Mouse (Mus musculus) stomach, embryonic 14.5 days (tissue): ENCODE measurements at regions not wholly inside any gene's neighbourhood (a gene's known extent, or its start where the extent isn't known, plus 50 kb on each side); places are given as distances from the start of the nearest gene placed in this dataset.
A peak's percentile ranks its signal among the peaks of the same experiment; 100 is the strongest.

ENCODE experiments used
- ATAC-seq: fragments of 200-750 bp; cut with Nextera tagmentation; 2 replicates; pipeline ENCODE4 v1.8.0; 2017; ENCODE audit warnings: low read depth, moderate TSS enrichment; ENCODE audit not compliant: insufficient number of reproducible peaks, insufficient read depth, low FRiP score
- H3K27ac ChIP-seq: fragments of 300-500 bp; sonication (generic); 2 replicates; pipeline ENCODE4 v1.5.1; 2014; ENCODE audit warnings: mild to moderate bottlenecking, low read length, moderate library complexity, mixed read lengths
- H3K27me3 ChIP-seq: fragments of 300-500 bp; sonication (generic); 2 replicates; pipeline ENCODE4 v1.6.1; 2014; ENCODE audit warnings: low read length, control low read depth, mixed read lengths; ENCODE audit not compliant: control insufficient read depth, insufficient read depth
- H3K36me3 ChIP-seq: fragments of 300-500 bp; sonication (generic); 2 replicates; pipeline ENCODE4 v1.6.1; 2014; ENCODE audit warnings: mild to moderate bottlenecking, control low read depth, low read length, moderate library complexity, mixed read lengths; ENCODE audit not compliant: control insufficient read depth, insufficient read depth
- H3K4me1 ChIP-seq: fragments of 300-500 bp; sonication (generic); 2 replicates; pipeline ENCODE4 v1.6.1; 2014; ENCODE audit warnings: low read length, control low read depth, mixed read lengths; ENCODE audit not compliant: control insufficient read depth, insufficient read depth
- H3K4me2 ChIP-seq: fragments of 300-500 bp; sonication (generic); replicated peaks from 2 replicates; pipeline ENCODE4 v1.6.1; 2014; ENCODE audit warnings: low read depth, low read length, control low read depth
- H3K4me3 ChIP-seq: fragments of 300-500 bp; sonication (generic); 2 replicates; pipeline ENCODE4 v1.5.1; 2014; ENCODE audit warnings: low read depth, low read length, control low read depth
- H3K9ac ChIP-seq: fragments of 300-500 bp; sonication (generic); replicated peaks from 2 replicates; pipeline ENCODE4 v1.6.1; 2014; ENCODE audit warnings: low read depth, mild to moderate bottlenecking, control low read depth, low read length, moderate library complexity, mixed read lengths
- H3K9me3 ChIP-seq: fragments of 300-500 bp; sonication (generic); 2 replicates; pipeline ENCODE4 v1.6.1; 2016; ENCODE audit warnings: low read depth, low read length, control low read depth; ENCODE audit not compliant: control insufficient read depth
- WGBS: fragments of 180-500 bp; shearing (Covaris S2); extraction: QIAGEN DNeasy Blood & Tissue Kit; methylation state at CpG from one replicate; pipeline ENCODE4 v1.1.7; 2014; 5-methylcytosine and 5-hydroxymethylcytosine counted together

DNA sequence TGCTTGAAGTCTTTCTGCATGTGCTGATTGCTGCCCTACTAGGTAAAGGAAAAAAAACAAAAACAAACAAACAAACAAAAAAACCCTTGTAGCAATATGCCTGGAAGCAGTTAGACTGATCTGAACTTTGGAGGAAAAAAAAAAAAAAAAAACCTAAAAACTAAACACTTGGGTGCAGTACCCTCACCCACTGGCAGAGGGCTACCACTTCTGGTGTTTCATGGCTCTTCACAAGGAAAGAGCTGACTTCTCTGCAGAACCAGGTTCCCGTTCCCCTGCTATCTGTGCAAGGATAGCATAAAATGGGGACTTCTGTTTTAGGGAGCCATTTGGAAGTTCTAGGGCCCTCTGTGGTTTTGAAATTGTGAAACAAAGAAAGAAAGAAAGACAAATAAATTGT is 52.2 kb upstream of the Otud4 start:
- WGBS = 4% methylated on average over 1 of the region's 1 CpGs
- Histone ChIP-seq H3K27ac (no peak overlapping the region), H3K9ac (no peak overlapping the region), H3K9me3 (no peaks in the 10 kb centered on the region), H3K4me1 (no peaks in the 10 kb centered on the region), H3K36me3 (no peaks in the 10 kb centered on the region), H3K4me3 (no peak overlapping the region), H3K4me2 (no peak overlapping the region), H3K27me3 (no peaks in the 10 kb centered on the region)
- ATAC-seq = no peak

DNA sequence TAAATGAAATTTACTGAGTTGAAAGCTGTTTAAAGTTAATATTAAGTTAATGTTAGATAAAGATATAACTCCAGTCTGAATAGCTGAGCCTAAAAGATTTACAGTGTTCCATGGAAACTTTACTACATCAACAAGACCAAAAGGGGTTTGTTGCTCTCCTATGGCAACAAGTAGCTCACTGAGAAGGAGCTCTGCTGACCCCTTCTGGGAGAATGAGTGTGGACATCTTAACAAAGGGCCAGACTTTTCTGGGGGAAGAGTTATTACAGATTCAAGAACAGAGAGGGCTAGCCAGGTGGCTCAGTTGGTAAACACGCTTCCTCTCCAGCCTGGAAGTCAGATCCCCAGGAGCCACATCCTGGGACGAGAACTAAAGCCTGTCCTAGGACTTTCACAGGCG is 54.5 kb upstream of the Otud4 start:
- no peak overlapping the region for H3K27ac ChIP-seq
- 21% methylated on average over 3 of the region's 3 CpGs for WGBS
- no peak overlapping the region for H3K4me2 ChIP-seq
- 0 out of 2 replicates have a peak, but pooled peaks have one; percentile 46 for ATAC-seq
- H3K9me3 ChIP-seq = no peaks in the 10 kb centered on the region
- H3K4me1 ChIP-seq = no peaks in the 10 kb centered on the region
- H3K4me3 ChIP-seq = no peak overlapping the region
- H3K9ac ChIP-seq = no peak overlapping the region
- H3K36me3 ChIP-seq = no peaks in the 10 kb centered on the region
- no peaks in the 10 kb centered on the region for H3K27me3 ChIP-seq

DNA sequence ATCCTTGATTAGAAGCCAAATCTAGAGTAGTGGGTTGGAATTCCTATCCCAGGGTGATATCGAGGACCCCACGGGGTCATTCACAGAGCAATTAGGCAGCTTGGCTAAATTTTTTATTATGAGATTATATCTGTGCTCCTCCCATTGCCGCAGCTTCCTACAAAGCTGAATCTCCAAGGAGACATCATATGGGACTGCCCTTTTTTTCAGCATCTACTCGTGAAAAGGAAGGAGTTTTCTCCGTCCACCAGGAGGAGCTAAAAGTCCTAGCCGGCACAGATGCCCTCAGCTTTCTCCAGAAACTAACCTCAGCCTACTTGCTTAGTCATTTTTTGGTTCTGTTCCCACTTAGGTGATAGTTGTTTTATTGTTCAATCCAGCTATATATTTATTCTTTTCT is 56.1 kb upstream of the Otud4 start:
- Histone ChIP-seq H3K4me1 (no peaks in the 10 kb centered on the region), H3K27me3 (no peaks in the 10 kb centered on the region), H3K36me3 (no peaks in the 10 kb centered on the region), H3K9ac (no peak overlapping the region), H3K4me3 (no peak overlapping the region), H3K27ac (no peak overlapping the region), H3K4me2 (no peak overlapping the region), H3K9me3 (no peaks in the 10 kb centered on the region)
- no peak for ATAC-seq
- WGBS = 39% methylated on average over 6 of the region's 6 CpGs

DNA sequence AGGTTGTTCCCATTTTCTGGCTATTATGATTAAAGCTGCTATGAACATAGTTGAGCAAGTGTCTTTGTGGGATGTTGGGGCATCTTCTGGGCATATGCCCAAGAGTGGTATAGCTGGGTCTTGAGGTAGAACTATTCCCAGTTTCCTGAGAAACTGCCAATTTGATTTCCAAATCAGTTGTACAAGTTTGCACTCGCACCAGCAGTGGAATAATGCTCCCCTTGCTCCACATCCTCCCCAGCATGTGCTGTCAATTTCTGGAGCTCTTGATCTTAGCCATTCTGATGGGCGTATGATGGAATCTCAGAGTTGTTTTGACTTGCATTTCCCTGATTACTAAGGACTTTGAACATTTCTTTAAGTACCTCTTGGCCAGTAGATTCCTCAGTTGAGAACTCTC is 57.2 kb upstream of the Otud4 start:
- no peak overlapping the region for H3K4me2 ChIP-seq
- 90% methylated on average over 2 of the region's 2 CpGs for WGBS
- no peaks in the 10 kb centered on the region for H3K9me3 ChIP-seq
- no peak overlapping the region for H3K27ac ChIP-seq
- H3K9ac ChIP-seq = no peak overlapping the region
- no peaks in the 10 kb centered on the region for H3K36me3 ChIP-seq
- H3K4me1 ChIP-seq = no peaks in the 10 kb centered on the region
- ATAC-seq = no peak
- no peaks in the 10 kb centered on the region for H3K27me3 ChIP-seq
- no peak overlapping the region for H3K4me3 ChIP-seq

DNA sequence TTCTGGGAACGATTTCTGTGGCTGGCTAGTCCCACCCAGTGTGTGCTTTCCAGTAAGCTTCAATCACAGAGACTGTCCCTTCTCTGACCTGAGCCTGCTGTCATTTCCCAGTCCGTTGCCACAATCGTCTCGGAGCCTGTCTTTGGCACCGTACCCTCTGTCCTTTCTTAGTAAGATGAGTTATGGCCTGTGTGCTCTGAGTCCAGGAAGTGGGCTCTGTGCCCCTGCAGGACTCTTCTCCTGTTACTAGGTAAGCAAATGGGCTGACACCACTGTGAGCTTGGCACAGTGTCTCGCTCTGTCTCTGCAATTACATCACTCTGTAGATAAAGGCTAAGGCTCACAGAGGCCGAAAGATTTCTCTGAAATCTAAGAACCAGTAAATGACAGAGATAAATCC is 63.3 kb upstream of the Otud4 start:
- ATAC-seq = no peak
- Histone ChIP-seq H3K9me3 (no peaks in the 10 kb centered on the region), H3K4me3 (no peak overlapping the region), H3K27ac (no peak overlapping the region), H3K4me2 (no peak overlapping the region), H3K27me3 (no peaks in the 10 kb centered on the region), H3K36me3 (no peaks in the 10 kb centered on the region), H3K9ac (no peak overlapping the region), H3K4me1 (no peaks in the 10 kb centered on the region)
- 43% methylated on average over 7 of the region's 7 CpGs for WGBS

DNA sequence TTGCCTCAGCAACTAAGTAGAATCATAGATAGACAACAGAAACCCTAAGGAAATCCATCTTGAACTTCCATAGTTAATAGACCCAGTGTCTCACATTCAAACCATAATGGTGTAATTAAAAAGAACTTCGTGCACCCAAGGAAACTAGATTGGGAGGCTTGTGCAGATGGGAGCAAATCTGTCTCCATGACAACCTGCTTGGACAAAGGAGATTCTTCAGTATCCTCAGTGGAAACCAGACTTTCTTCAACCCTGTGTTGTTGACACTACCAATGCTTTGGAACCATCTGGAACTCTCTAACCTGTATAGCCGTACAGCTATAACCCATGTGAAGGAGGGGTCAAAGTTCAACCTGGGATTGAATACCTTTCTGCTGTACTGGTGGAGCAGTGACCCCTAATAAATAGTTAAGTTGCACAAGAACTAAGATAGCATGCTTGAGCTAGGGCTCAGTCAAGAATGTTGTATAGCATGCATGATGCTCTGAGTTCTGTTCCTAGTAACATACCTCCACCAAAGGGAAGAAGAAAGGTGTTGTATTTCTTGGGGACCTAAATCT is 64.2 kb upstream of the Otud4 start:
- Histone ChIP-seq H3K36me3 (no peaks in the 10 kb centered on the region), H3K9ac (no peak overlapping the region), H3K27ac (no peak overlapping the region), H3K9me3 (no peaks in the 10 kb centered on the region), H3K4me1 (no peaks in the 10 kb centered on the region), H3K4me3 (no peak overlapping the region), H3K4me2 (no peak overlapping the region), H3K27me3 (no peaks in the 10 kb centered on the region)
- 74% methylated on average over 2 of the region's 2 CpGs for WGBS
- no peak for ATAC-seq

DNA sequence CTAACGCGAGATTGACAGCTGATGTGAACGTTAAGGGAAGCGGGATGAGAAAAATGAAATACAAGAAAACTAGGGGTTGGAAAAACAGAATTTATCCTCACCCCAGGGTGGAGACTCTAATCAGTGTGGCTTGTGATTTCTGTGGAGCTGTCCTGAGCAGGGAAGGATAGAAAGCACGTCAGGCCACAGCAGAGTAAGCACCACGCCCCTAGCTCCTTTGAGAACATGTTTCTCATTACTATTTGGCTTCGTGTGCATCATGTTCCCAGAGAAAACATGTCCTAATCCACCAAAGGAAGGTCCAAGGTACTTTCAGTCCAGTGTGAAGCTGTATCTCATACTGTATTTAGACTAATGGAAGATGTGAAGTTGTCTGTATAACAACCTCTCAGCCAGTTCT is 65.9 kb upstream of the Otud4 start:
- H3K27me3 ChIP-seq = no peaks in the 10 kb centered on the region
- WGBS = 84% methylated on average over 7 of the region's 7 CpGs
- no peak for ATAC-seq
- H3K4me1 ChIP-seq = no peaks in the 10 kb centered on the region
- no peaks in the 10 kb centered on the region for H3K9me3 ChIP-seq
- H3K4me2 ChIP-seq = no peak overlapping the region
- no peak overlapping the region for H3K27ac ChIP-seq
- no peaks in the 10 kb centered on the region for H3K36me3 ChIP-seq
- H3K9ac ChIP-seq = no peak overlapping the region
- H3K4me3 ChIP-seq = no peak overlapping the region

DNA sequence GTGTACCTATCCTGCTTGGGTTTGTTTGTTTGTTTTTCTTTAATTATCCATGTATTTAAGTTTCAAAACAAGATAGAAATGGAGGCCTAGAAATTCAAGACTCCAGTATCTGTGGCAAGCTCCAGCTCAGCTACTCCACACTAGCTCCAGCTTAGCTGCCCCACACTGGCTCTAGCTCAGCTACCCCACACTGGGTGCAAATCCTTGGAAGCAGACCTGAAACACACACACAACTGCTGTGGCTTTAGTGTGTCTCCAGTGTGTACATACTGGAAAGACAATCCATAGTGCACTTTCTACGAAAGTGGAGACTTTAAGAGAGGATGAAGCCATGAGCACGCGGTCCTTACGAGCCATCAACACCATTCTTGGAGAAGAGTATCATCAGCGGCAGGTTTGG is 66.9 kb upstream of the Otud4 start:
- no peak for ATAC-seq
- H3K27ac ChIP-seq = no peak overlapping the region
- H3K4me2 ChIP-seq = no peak overlapping the region
- no peaks in the 10 kb centered on the region for H3K36me3 ChIP-seq
- H3K4me3 ChIP-seq = no peak overlapping the region
- H3K9me3 ChIP-seq = no peaks in the 10 kb centered on the region
- no peaks in the 10 kb centered on the region for H3K27me3 ChIP-seq
- H3K9ac ChIP-seq = no peak overlapping the region
- H3K4me1 ChIP-seq = no peaks in the 10 kb centered on the region
- 92% methylated on average over 5 of the region's 5 CpGs for WGBS

DNA sequence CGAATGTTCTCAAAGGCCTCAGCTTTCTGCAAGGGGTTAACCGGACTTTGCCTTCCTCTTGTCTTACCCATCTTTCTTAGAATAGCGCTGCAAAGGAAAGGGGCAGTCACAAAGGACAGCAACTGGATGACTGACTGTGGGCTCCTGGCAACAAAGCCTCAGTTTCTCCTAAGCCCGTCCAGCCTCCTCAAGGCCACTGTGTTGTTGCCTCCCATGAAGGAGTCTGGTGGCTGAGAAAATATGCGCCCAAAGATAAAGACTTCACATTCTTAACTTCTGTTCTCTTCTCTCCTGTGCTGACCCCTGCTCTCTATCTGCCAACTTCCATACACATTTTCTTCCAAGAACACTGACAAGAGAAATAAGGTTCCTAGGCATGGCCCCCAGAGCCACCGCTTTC is 76.3 kb upstream of the Otud4 start:
- 84% methylated on average over 6 of the region's 6 CpGs for WGBS
- ATAC-seq = no peak
- H3K27me3 ChIP-seq = no peaks in the 10 kb centered on the region

More for the DNA sequence above, 76.3 kb upstream of the Otud4 start:
- H3K9ac ChIP-seq = no peak overlapping the region
- no peaks in the 10 kb centered on the region for H3K36me3 ChIP-seq
- no peaks in the 10 kb centered on the region for H3K4me1 ChIP-seq
- no peak overlapping the region for H3K4me2 ChIP-seq
- H3K4me3 ChIP-seq = no peak overlapping the region
- no peak overlapping the region for H3K27ac ChIP-seq
- H3K9me3 ChIP-seq = no peaks in the 10 kb centered on the region
